Mouse (Mus musculus): ENCODE measurements at regions not wholly inside any gene's neighbourhood (a gene's known extent, or its start where the extent isn't known, plus 50 kb on each side); places are given as distances from the start of the nearest gene placed in this dataset.

DNA sequence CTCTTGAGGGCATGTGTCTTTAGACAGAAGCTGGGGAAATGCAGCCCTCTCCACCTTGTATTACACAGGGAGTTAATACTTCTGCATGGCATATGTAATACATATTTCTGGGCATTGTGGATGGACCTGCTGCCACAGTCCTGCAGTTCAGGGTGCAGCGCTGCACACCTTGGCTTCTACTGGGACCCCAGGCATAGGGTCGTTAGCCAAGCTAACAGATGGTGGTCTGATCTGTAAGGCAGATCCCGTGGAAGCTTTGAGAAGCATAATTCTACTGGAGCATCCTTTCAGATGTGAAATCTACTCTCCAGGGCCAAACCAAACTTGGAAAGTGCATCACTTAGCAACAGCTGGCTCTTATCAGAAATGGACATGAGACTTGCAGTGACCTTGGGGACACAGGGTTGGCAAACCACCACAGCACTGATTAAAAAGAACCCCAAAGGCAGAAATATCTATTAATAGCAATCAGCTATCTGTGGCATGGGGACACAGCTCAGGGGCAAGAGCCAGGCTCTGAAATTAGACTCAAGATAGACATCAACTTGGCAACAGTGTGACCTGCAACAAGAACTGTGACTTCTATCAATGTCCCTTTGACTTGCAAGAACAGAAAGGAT lies 155.0 kb downstream of the Drd1 start:
- no peaks in the 10 kb centered on the region for H3K36me3 ChIP-seq
- H3K27ac ChIP-seq = no peak overlapping the region
- no peak overlapping the region for H3K4me2 ChIP-seq
- no peak overlapping the region for H3K4me3 ChIP-seq (replicated peaks)
- ATAC-seq (ENCODE audit: insufficient read depth, low FRiP score, low read depth) = no peak
- 67% methylated on average over 3 of the region's 3 CpGs for WGBS
- no peaks in the 10 kb centered on the region for H3K4me1 ChIP-seq
- no peak overlapping the region for H3K9ac ChIP-seq
- H3K9me3 ChIP-seq = no peaks in the 10 kb centered on the region
- no peaks in the 10 kb centered on the region for H3K27me3 ChIP-seq (replicated peaks)

DNA sequence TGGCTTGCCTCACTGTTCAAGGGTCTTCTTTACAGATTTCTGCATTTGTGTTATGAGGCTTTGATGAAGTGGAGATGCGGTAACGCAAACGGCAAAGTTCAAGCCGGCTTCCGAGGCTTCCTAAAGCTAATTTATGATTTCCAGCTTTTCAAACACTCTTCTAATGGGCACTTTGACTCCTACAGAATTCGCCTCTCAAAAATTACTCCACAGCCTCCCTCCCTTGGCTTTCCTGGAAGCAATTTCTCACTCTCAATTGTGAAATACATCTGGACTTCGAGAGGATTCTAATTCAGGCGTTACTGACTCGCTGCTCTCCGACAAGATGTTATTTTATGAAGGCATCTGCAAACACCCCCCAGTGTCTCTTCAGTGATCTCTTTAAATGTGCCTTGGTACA lies 157.2 kb downstream of the Drd1 start:
- H3K4me3 ChIP-seq (replicated peaks) = no peak overlapping the region
- peak overlapping the region; percentile 34 for H3K4me2 ChIP-seq
- no peaks in the 10 kb centered on the region for H3K9me3 ChIP-seq
- ATAC-seq (ENCODE audit: insufficient read depth, low FRiP score, low read depth) = no peak
- H3K4me1 ChIP-seq = no peaks in the 10 kb centered on the region
- no peaks in the 10 kb centered on the region for H3K36me3 ChIP-seq
- no peak overlapping the region for H3K9ac ChIP-seq
- no peak overlapping the region for H3K27ac ChIP-seq
- 50% methylated on average over 10 of the region's 10 CpGs for WGBS
- no peaks in the 10 kb centered on the region for H3K27me3 ChIP-seq (replicated peaks)

DNA sequence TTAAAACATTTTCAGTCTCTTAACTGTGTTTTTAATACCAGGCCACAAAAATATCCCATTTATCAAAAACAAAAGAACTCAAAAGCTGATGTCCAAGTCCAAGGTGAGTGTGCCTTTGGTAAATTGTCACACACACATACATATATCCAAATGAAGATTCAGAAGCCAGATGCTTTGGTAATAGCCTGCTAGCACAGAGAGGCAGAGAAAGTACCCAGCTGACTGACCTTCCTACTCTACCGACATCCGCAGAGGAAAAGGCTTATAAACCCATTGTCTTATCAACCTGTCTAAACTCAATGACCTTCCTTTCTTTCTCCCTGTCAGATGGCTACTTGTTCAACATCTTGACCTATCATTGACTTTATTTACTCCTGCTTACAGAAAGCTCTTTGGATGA lies 158.3 kb downstream of the Drd1 start:
- Histone ChIP-seq H3K4me1 (no peaks in the 10 kb centered on the region), H3K9me3 (no peaks in the 10 kb centered on the region), H3K36me3 (no peaks in the 10 kb centered on the region), H3K27ac (no peak overlapping the region), H3K27me3 (replicated peaks) (no peaks in the 10 kb centered on the region), H3K9ac (no peak overlapping the region), H3K4me3 (replicated peaks) (no peak overlapping the region), H3K4me2 (no peak overlapping the region)
- 73% methylated on average over 2 of the region's 2 CpGs for WGBS
- no peak for ATAC-seq (ENCODE audit: insufficient read depth, low FRiP score, low read depth)

DNA sequence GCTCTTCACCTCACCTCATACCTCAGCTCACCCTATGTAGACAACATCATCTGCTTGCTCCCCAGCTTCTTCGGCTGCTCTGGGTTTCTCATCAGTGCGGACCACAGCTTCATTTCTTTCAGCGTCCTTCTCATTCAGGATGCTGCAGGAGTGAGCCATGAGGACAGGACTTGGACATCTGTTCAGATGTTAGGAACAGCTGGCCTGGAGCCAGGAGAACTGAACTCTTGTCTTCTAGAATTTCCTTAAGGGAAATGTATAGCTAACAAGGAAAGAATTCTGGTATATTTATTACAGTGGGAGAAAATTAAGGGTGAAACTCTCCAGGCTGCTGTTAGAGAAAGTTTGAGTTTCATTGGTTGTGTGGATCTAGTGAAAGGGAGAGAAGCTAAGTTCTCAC lies 167.1 kb downstream of the Drd1 start:
- Histone ChIP-seq H3K4me3 (replicated peaks) (no peak overlapping the region), H3K27me3 (replicated peaks) (no peaks in the 10 kb centered on the region), H3K27ac (no peak overlapping the region), H3K9me3 (no peaks in the 10 kb centered on the region), H3K4me1 (no peaks in the 10 kb centered on the region), H3K4me2 (no peak overlapping the region), H3K36me3 (no peaks in the 10 kb centered on the region), H3K9ac (no peak overlapping the region)
- 81% methylated on average over 3 of the region's 3 CpGs for WGBS
- no peak for ATAC-seq (ENCODE audit: insufficient read depth, low FRiP score, low read depth)

DNA sequence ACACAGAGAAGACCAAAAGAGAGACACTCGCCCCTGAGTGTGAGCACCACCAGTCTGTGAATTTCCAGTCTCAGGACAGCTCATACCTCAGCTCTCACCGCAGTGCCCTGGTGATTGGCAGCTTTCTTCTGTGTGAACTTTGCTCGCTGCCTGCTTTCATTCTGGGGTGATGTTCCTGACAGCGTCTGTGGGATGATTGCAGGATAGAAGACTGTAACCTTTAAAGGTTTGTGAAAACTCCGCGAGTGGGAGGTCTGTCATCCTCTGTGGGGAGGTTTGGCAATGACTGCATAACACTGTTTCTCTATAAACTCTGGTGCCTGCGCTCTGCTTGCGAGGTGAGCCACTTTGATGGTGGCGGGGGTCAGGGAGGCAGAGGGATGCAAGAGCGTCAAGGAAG lies 169.7 kb downstream of the Drd1 start:
- H3K27me3 ChIP-seq (replicated peaks) = no peaks in the 10 kb centered on the region
- no peaks in the 10 kb centered on the region for H3K36me3 ChIP-seq
- 83% methylated on average over 10 of the region's 10 CpGs for WGBS
- no peak overlapping the region for H3K4me3 ChIP-seq (replicated peaks)
- H3K4me2 ChIP-seq = no peak overlapping the region
- no peaks in the 10 kb centered on the region for H3K4me1 ChIP-seq
- H3K9me3 ChIP-seq = no peaks in the 10 kb centered on the region
- no peak overlapping the region for H3K27ac ChIP-seq
- H3K9ac ChIP-seq = no peak overlapping the region
- ATAC-seq (ENCODE audit: insufficient read depth, low FRiP score, low read depth) = no peak

DNA sequence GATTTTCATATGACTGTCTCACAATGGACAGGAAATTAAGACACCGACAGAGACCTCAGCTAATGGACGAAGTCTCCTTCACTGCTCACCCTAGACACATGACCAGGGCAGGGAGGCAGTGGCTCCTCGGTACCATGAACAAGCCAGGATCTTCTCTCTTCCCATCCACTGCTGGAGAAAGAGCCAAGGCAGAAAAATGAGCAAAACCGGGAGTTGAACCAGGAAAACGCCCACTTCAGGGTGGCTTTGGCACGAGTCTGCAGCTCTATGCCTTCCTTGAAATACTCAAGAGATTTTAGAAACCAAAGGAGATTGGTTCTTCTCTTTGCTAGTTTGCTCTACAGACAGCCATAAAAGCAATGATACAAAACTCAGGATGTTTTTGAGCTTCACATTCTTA lies 172.3 kb downstream of the Drd1 start:
- no peaks in the 10 kb centered on the region for H3K36me3 ChIP-seq
- no peaks in the 10 kb centered on the region for H3K27me3 ChIP-seq (replicated peaks)
- H3K9ac ChIP-seq = no peak overlapping the region
- no peak overlapping the region for H3K4me3 ChIP-seq (replicated peaks)
- no peaks in the 10 kb centered on the region for H3K4me1 ChIP-seq
- no peak for ATAC-seq (ENCODE audit: insufficient read depth, low FRiP score, low read depth)
- H3K27ac ChIP-seq = no peak overlapping the region
- 82% methylated on average over 6 of the region's 6 CpGs for WGBS
- H3K9me3 ChIP-seq = no peaks in the 10 kb centered on the region
- H3K4me2 ChIP-seq = no peak overlapping the region

DNA sequence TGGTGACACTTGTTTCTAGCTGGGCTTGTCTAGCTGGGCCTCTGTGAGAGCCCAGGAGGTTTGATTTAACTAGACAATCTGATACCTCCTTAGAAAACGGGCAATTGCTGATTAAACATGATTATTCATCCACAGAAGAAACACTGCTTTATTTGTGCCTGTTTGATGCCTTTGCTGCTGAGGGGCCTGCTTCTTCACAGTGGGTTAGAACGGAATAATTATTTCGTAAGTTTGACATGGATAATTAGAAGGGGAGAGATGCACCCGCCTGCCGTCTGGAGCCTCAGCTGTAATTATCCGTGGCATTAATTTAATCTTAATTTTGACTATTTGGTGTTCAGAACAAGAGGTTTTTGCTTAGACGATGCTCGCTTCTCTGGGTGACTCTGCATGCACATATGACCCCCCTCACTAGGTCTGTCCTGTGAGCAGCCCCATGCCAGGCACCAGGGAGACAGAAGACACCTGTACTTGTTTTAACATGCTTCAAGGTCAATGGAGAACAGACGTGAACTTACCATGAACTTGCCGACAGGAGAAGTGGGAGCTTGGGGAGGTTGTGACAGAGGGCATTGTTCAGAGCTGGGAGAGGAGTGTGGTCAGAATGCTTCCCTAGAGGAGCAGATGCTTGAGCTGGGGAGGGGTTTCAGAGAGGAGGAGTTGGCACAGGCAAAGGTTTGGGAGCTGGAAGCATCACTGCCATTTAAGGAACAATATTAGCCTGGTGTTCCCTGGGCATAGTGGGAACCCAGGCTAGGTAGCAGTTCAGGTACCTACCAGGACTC lies 174.8 kb downstream of the Drd1 start:
- no peak overlapping the region for H3K27ac ChIP-seq
- H3K27me3 ChIP-seq (replicated peaks) = no peaks in the 10 kb centered on the region
- no peak for ATAC-seq (ENCODE audit: insufficient read depth, low FRiP score, low read depth)
- H3K4me2 ChIP-seq = no peak overlapping the region
- H3K9ac ChIP-seq = no peak overlapping the region
- whole genome bisulfite sequencing = 63% methylated on average over 10 of the region's 10 CpGs
- no peaks in the 10 kb centered on the region for H3K36me3 ChIP-seq
- H3K9me3 ChIP-seq = no peaks in the 10 kb centered on the region
- H3K4me1 ChIP-seq = no peaks in the 10 kb centered on the region
- no peak overlapping the region for H3K4me3 ChIP-seq (replicated peaks)

DNA sequence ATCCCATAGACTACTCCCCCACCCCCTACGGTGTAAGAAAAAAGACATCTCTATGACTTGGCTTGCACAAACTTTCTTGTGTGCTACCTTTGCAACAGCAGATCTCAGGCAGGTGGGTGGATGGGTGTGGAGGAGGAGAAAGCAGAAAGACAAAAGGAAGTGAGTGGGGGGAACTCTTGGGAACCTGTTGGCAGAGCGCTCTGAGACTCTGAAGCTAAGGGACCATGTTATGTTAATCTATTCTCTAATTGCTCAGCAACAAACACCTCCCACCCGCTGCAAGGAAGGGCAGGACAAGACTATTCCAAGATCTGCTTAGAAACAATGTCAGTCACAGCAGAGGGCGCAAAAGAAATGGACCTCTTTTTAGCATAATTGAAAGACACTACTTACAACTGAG lies 180.0 kb downstream of the Drd1 start:
- Histone ChIP-seq H3K9ac (no peak overlapping the region), H3K27me3 (replicated peaks) (no peaks in the 10 kb centered on the region), H3K27ac (no peak overlapping the region), H3K36me3 (no peaks in the 10 kb centered on the region), H3K4me2 (no peak overlapping the region), H3K4me3 (replicated peaks) (no peak overlapping the region), H3K4me1 (no peaks in the 10 kb centered on the region), H3K9me3 (no peaks in the 10 kb centered on the region)
- 82% methylated on average over 4 of the region's 4 CpGs for WGBS
- ATAC-seq (ENCODE audit: insufficient read depth, low FRiP score, low read depth) = no peak

DNA sequence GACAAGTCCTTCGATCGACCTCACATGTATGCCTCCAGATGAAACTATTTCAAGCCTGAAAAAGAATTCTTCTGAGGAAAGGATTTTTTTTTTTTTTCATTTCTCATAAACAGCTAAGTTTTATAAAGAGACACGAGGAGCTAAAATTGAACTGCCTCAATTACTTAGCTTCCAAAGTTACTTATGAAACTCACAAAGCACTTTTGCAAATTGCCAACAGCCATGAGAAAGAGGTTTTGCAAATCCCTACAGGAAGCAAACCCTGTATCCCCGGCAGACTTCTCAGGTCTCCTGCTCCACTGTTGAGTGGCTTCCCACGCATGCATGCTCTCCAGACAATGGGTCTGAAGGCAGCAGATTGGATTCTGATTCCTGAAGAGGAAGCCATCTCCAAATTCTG lies 190.2 kb downstream of the Drd1 start:
- H3K36me3 ChIP-seq = no peaks in the 10 kb centered on the region
- no peak overlapping the region for H3K4me2 ChIP-seq
- no peaks in the 10 kb centered on the region for H3K9me3 ChIP-seq
- WGBS = 81% methylated on average over 5 of the region's 5 CpGs
- H3K9ac ChIP-seq = no peak overlapping the region
- no peaks in the 10 kb centered on the region for H3K27me3 ChIP-seq (replicated peaks)
- no peaks in the 10 kb centered on the region for H3K4me1 ChIP-seq
- no peak overlapping the region for H3K4me3 ChIP-seq (replicated peaks)
- no peak for ATAC-seq (ENCODE audit: insufficient read depth, low FRiP score, low read depth)
- no peak overlapping the region for H3K27ac ChIP-seq

DNA sequence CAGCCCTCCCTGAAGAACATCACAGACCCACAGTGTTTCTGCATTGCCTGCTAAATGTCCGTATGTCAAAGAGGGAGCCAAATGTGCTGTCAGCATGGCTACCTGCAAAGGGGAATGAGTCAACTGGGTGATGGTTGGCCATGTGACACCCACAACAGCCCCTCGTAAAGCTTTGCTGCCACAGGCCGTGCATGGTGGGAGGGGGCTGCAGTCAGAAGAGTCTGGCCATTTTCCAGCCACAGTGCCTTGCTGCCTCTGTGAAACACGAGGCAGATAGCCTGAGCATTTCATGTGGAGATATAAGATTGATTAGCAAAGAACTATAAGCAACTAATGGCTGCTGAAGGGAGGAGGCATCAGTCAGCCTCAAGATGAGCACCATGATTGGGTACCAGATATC lies 193.2 kb downstream of the Drd1 start:
- Histone ChIP-seq H3K27ac (no peak overlapping the region), H3K36me3 (no peaks in the 10 kb centered on the region), H3K9ac (no peak overlapping the region), H3K9me3 (no peaks in the 10 kb centered on the region), H3K4me2 (no peak overlapping the region), H3K27me3 (replicated peaks) (no peaks in the 10 kb centered on the region), H3K4me3 (replicated peaks) (no peak overlapping the region), H3K4me1 (no peaks in the 10 kb centered on the region)
- 40% methylated on average over 4 of the region's 4 CpGs for WGBS
- ATAC-seq (ENCODE audit: insufficient read depth, low FRiP score, low read depth) = no peak

DNA sequence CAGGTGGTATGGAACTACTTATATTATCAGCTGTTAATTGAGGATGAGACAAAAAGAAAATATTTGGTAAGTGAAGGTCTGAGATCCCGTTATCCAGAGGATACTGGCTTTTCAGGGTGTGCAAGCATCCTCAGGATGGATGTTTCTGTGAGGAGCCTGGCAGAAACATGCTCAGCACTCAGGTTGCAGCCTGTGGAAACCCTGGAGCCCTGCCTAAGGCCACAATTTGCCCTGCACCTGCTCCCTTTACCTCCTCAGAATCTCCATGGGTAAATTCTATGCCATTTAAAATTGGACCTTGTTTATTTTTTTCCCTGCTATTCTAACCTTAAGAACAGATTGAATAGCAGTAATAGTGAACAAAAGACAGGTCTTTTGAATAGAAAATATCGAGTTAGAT lies 201.3 kb downstream of the Drd1 start:
- no peak overlapping the region for H3K4me2 ChIP-seq
- no peak for ATAC-seq (ENCODE audit: insufficient read depth, low FRiP score, low read depth)
- H3K27ac ChIP-seq = no peak overlapping the region
- 55% methylated on average over 2 of the region's 2 CpGs for WGBS
- H3K27me3 ChIP-seq (replicated peaks) = no peaks in the 10 kb centered on the region
- no peaks in the 10 kb centered on the region for H3K36me3 ChIP-seq
- no peak overlapping the region for H3K9ac ChIP-seq
- H3K4me1 ChIP-seq = no peaks in the 10 kb centered on the region
- H3K9me3 ChIP-seq = no peaks in the 10 kb centered on the region
- H3K4me3 ChIP-seq (replicated peaks) = no peak overlapping the region

DNA sequence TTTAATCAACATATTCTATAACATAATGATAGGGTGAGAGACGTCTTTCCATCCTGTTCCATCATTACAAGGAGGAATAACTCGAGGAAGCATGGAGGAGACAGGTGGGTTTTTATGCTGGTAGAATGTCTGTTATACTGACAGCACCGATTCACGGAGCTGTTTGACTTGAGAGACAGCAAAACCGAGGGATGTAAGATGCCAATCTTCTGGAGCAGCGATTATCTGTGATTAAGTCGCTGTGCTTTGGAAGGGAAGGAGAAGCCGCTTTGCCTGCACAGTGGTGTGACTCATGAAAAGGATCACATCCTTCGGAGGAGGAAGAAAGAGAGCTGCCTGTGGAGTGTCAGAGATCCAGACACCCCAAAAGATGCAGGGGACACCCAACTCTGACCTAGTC lies 205.4 kb downstream of the Drd1 start:
- 82% methylated on average over 9 of the region's 9 CpGs for WGBS
- Histone ChIP-seq H3K4me2 (no peak overlapping the region), H3K4me1 (no peaks in the 10 kb centered on the region), H3K36me3 (no peaks in the 10 kb centered on the region), H3K9ac (no peak overlapping the region), H3K4me3 (replicated peaks) (no peak overlapping the region), H3K27ac (no peak overlapping the region), H3K9me3 (no peaks in the 10 kb centered on the region), H3K27me3 (replicated peaks) (no peaks in the 10 kb centered on the region)
- ATAC-seq (ENCODE audit: insufficient read depth, low FRiP score, low read depth) = no peak

DNA sequence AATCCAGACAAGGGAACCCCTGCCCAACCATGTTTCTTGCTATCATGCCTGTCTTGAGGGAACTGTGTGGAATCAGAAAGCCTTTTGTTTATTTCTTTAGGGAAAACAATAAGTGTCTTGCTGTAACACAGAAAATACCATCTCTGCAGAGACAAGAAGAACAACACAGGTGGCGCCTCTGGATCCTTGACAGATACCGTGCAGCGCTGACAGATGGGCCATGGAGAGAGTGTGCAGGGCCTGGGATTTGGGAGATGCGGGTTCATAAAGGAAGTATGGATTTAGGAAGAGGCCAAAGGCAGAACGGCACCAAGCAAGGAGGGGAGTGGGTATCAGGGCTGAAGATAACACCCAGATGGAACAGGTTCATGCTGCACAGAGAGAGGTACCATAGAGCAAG lies 209.3 kb downstream of the Drd1 start:
- Histone ChIP-seq H3K4me2 (no peak overlapping the region), H3K9ac (no peak overlapping the region), H3K27me3 (replicated peaks) (no peaks in the 10 kb centered on the region), H3K27ac (no peak overlapping the region), H3K9me3 (no peaks in the 10 kb centered on the region), H3K36me3 (no peaks in the 10 kb centered on the region), H3K4me1 (no peaks in the 10 kb centered on the region), H3K4me3 (replicated peaks) (no peak overlapping the region)
- ATAC-seq (ENCODE audit: insufficient read depth, low FRiP score, low read depth) = no peak
- 86% methylated on average over 5 of the region's 5 CpGs for WGBS
